Mouse (Mus musculus) neutrophil, adult 5-6 weeks (primary cell): ENCODE results near the gene Rbm4. TPM values are rescaled to one million over a fixed set of nuclear protein-coding genes. Genes with fewer than 3 reads are reported as not detected.

Experiments
- ATAC-seq: fragments of 151-379, 151-347 bp; 2 replicates; pipeline ENCODE4 v1.8.0; 2017; ENCODE audit warnings: mild to moderate bottlenecking, moderate TSS enrichment; ENCODE audit not compliant: insufficient number of reproducible peaks, poor library complexity, low FRiP score, severe bottlenecking; ENCODE audit errors: extremely low read depth
- total RNA-seq: library from RNA; stranded (forward); fragments of 200-1000 nt; gene quantifications from 2 replicates; pipeline ENCODE4 v1.2.3, GENCODE M21; 2017

Rbm4 gene
- total RNA-seq, 1 experiment from 2014 or later, result 84.6 TPM

- ATAC-seq, result no peak
Observed at GRCm38 (mm10) chr19:4745681-4746080, 48.0 kb downstream of the Rbm4 start.

GRCm38 (mm10) chr19:4745057-4745456 is 48.6 kb downstream of the Rbm4 start:
- ATAC-seq, result no peak

- ATAC-seq, result no peak
Observed at GRCm38 (mm10) chr19:4744026-4744425, 49.7 kb downstream of the Rbm4 start.

- no peak for ATAC-seq
Observed at GRCm38 (mm10) chr19:4743524-4743923, 50.2 kb downstream of the Rbm4 start.

- no peak for ATAC-seq
Observed at GRCm38 (mm10) chr19:4742229-4742628, 51.5 kb downstream of the Rbm4 start.

- no peak for ATAC-seq
Observed at GRCm38 (mm10) chr19:4741482-4741881, 52.2 kb downstream of the Rbm4 start.

GRCm38 (mm10) chr19:4739762-4740161 is 53.9 kb downstream of the Rbm4 start:
- no peak for ATAC-seq

GRCm38 (mm10) chr19:4739053-4739452 is 54.6 kb downstream of the Rbm4 start:
- no peak for ATAC-seq

- no peak for ATAC-seq
Observed at GRCm38 (mm10) chr19:4737866-4738265, 55.8 kb downstream of the Rbm4 start.

Other genes starting within 250 kb of the Rbm4 start
- not detected in 2 replicates for gene Lrfn4, start 178.2 kb downstream of the Rbm4 start, total RNA-seq
- gene Rce1, start 168.3 kb downstream of the Rbm4 start, total RNA-seq, result 19.2 and 24.2 TPM in 2 replicates
- not detected in 2 replicates for gene Gm960, start 95.2 kb downstream of the Rbm4 start, total RNA-seq
- gene Sptbn2, start 82.7 kb downstream of the Rbm4 start, total RNA-seq, result not detected in 2 replicates
- gene Rbm4b, start 37.4 kb downstream of the Rbm4 start, total RNA-seq, result 20.4 and 32.4 TPM in 2 replicates
- 17.3 and 24.4 TPM in 2 replicates for gene Gm21992, start 17.7 kb upstream of the Rbm4 start, total RNA-seq
- gene Rbm14, start 17.7 kb upstream of the Rbm4 start, total RNA-seq, result 16.6 and 19.0 TPM in 2 replicates
- 10.9 and 16.5 TPM in 2 replicates for gene Ccs, start 45.4 kb upstream of the Rbm4 start, total RNA-seq
- gene Ccdc87, start 45.5 kb upstream of the Rbm4 start, total RNA-seq, result not detected in 2 replicates
- 0.23 and 0.37 TPM in 2 replicates for gene Ctsf, start 61.2 kb upstream of the Rbm4 start, total RNA-seq
- gene Actn3, start 84.0 kb upstream of the Rbm4 start, total RNA-seq, result not detected in 2 replicates
- 8.4 and 9.9 TPM in 2 replicates for gene Zdhhc24, start 84.8 kb upstream of the Rbm4 start, total RNA-seq
- 2.2 and 2.5 TPM in 2 replicates for gene Bbs1, start 112.7 kb upstream of the Rbm4 start, total RNA-seq
- gene Dpp3, start 134.4 kb upstream of the Rbm4 start, total RNA-seq, result 37.8 and 42.8 TPM in 2 replicates
- 0.25 and 0.70 TPM in 2 replicates for gene Peli3, start 149.2 kb upstream of the Rbm4 start, total RNA-seq
- 11.2 and 14.5 TPM in 2 replicates for gene Mrpl11, start 168.2 kb upstream of the Rbm4 start, total RNA-seq
- not detected in 2 replicates for gene Npas4, start 196.4 kb upstream of the Rbm4 start, total RNA-seq
- 1.2 TPM in 1 of 2 replicates, not detected in the other for gene Slc29a2, start 230.0 kb upstream of the Rbm4 start, total RNA-seq
- gene B4gat1, start 244.9 kb upstream of the Rbm4 start, total RNA-seq, result 0.49 and 0.81 TPM in 2 replicates
- 2.3 and 4.3 TPM in 2 replicates for gene AC124502.3, start 245.0 kb upstream of the Rbm4 start, total RNA-seq
- 31.8 and 34.6 TPM in 2 replicates for gene Brms1, start 247.5 kb upstream of the Rbm4 start, total RNA-seq